Mouse (Mus musculus): Measurements from ENCODE around the gene Sulf2. TPM values are rescaled to one million over a fixed set of nuclear protein-coding genes. Genes with fewer than 3 reads are reported as not detected.

Gene Sulf2
- total RNA-seq, 2 experiments from 2014 or later: 59.3 to 60.7 TPM

- DNase-seq: no peak
- intact Hi-C loops (cut with DNase I): no loop called here
Measured at GRCm38 (mm10) chr2:166152734-166153398, 2.6 kb downstream of the Sulf2 start.

GRCm38 (mm10) chr2:166151510-166152473, 3.7 kb downstream of the Sulf2 start:
- DNase-seq: peak; percentile 84 to 88
- intact Hi-C loops (cut with DNase I): no loop called here

- no peak for DNase-seq
- intact Hi-C loops (cut with DNase I): no loop called here
Measured at GRCm38 (mm10) chr2:166150584-166150983, 4.9 kb downstream of the Sulf2 start.

GRCm38 (mm10) chr2:166149482-166149881, 6.0 kb downstream of the Sulf2 start:
- intact Hi-C loops (cut with DNase I): no loop called here
- no peak for DNase-seq

- no peak for DNase-seq
- intact Hi-C loops (cut with DNase I): no loop called here
Measured at GRCm38 (mm10) chr2:166148672-166149332, 6.7 kb downstream of the Sulf2 start.

- DNase-seq: no peak
- intact Hi-C loops (cut with DNase I): no loop called here
Measured at GRCm38 (mm10) chr2:166147930-166148651, 7.4 kb downstream of the Sulf2 start.

- no peak for DNase-seq
- intact Hi-C loops (cut with DNase I): no loop called here
Measured at GRCm38 (mm10) chr2:166146446-166146845, 9.0 kb downstream of the Sulf2 start.

- intact Hi-C loops (cut with DNase I): no loop called here
- no peak for DNase-seq
Measured at GRCm38 (mm10) chr2:166145031-166145430, 10.4 kb downstream of the Sulf2 start.

- no peak for DNase-seq
- intact Hi-C loops (cut with DNase I): no loop called here
Measured at GRCm38 (mm10) chr2:166143871-166144270, 11.6 kb downstream of the Sulf2 start.

- DNase-seq: no peak
Measured at GRCm38 (mm10) chr2:166142561-166143112, 12.8 kb downstream of the Sulf2 start.

GRCm38 (mm10) chr2:166141910-166142309, 13.6 kb downstream of the Sulf2 start:
- intact Hi-C loops (cut with DNase I): no loop called here
- no peak for DNase-seq

More at GRCm38 (mm10) chr2:166142561-166143112, 12.8 kb downstream of the Sulf2 start:
- intact Hi-C loops (cut with DNase I): no loop called here

- DNase-seq: no peak
- intact Hi-C loops (cut with DNase I): no loop called here
Measured at GRCm38 (mm10) chr2:166141039-166141438, 14.4 kb downstream of the Sulf2 start.

- intact Hi-C loops (cut with DNase I): no loop called here
- peak; percentile 82 to 83 for DNase-seq
Measured at GRCm38 (mm10) chr2:166140427-166140826, 15.0 kb downstream of the Sulf2 start.

- DNase-seq: no peak
- intact Hi-C loops (cut with DNase I): no loop called here
Measured at GRCm38 (mm10) chr2:166138308-166138707, 17.2 kb downstream of the Sulf2 start.

GRCm38 (mm10) chr2:166137467-166137866, 18.0 kb downstream of the Sulf2 start:
- DNase-seq: no peak
- intact Hi-C loops (cut with DNase I): no loop called here

- intact Hi-C loops (cut with DNase I): no loop called here
- DNase-seq: no peak
Measured at GRCm38 (mm10) chr2:166135711-166136485, 19.6 kb downstream of the Sulf2 start.

GRCm38 (mm10) chr2:166128756-166129155, 26.7 kb downstream of the Sulf2 start:
- DNase-seq: no peak
- intact Hi-C loops (cut with DNase I): no loop called here

- DNase-seq: no peak
- intact Hi-C loops (cut with DNase I): no loop called here
Measured at GRCm38 (mm10) chr2:166128032-166128431, 27.4 kb downstream of the Sulf2 start.

GRCm38 (mm10) chr2:166126343-166126742, 29.1 kb downstream of the Sulf2 start:
- DNase-seq: no peak
- intact Hi-C loops (cut with DNase I): no loop called here
